Mouse (Mus musculus) small intestine, adult 2 months (tissue): ENCODE measurements around the gene Cdk10.

Source experiments
- CTCF ChIP-seq: fragments of 200-500 bp; IDR thresholded peaks from 2 replicates; pipeline ENCODE4 v1.5.1; 2012; ENCODE audit warnings: low read depth, mild to moderate bottlenecking, control low read depth, inconsistent platforms, low read length, moderate library complexity, mixed read lengths; ENCODE audit not compliant: insufficient replicate concordance, insufficient read length; ENCODE audit errors: extremely low read depth
- POLR2A ChIP-seq: fragments of 200-500 bp; IDR thresholded peaks from 2 replicates; pipeline ENCODE4 v1.6.1; 2012; ENCODE audit warnings: low read depth, mild to moderate bottlenecking, control low read depth, inconsistent platforms, low read length, moderate library complexity

- TF ChIP-seq POLR2A = no peak
- no peak for TF ChIP-seq CTCF
Measured at GRCm38 (mm10) chr8:123257114-123257513, 32.5 kb downstream of the Cdk10 start.
